Mouse (Mus musculus) heart, embryonic 16.5 days (tissue): ENCODE measurements around the gene Rnf130. TPM values are rescaled to one million over a fixed set of nuclear protein-coding genes. Genes with fewer than 3 reads are reported as not detected.

Source experiments
- ATAC-seq: fragments of 200-750 bp; cut with Nextera tagmentation; replicated peaks from 2 replicates; pipeline ENCODE4 v1.8.0; 2017; ENCODE audit warnings: moderate number of reproducible peaks; ENCODE audit not compliant: insufficient read depth, low FRiP score; ENCODE audit errors: extremely low read depth
- H3K27ac ChIP-seq: fragments of 300-500 bp; sonication (generic); 2 replicates; pipeline ENCODE4 v1.5.1; 2014; ENCODE audit warnings: mild to moderate bottlenecking, low read length, control low read depth, moderate library complexity
- H3K27me3 ChIP-seq: fragments of 300-500 bp; sonication (generic); 2 replicates; pipeline ENCODE4 v1.6.1; 2014; ENCODE audit warnings: low read length, mixed read lengths; ENCODE audit not compliant: control insufficient read depth, insufficient read depth
- H3K36me3 ChIP-seq: fragments of 300-500 bp; sonication (generic); 2 replicates; pipeline ENCODE4 v1.6.1; 2014; ENCODE audit not compliant: control insufficient read depth, insufficient read depth
- H3K4me1 ChIP-seq: fragments of 300-500 bp; sonication (generic); 2 replicates; pipeline ENCODE4 v1.6.1; 2014; ENCODE audit warnings: low read length, mixed read lengths; ENCODE audit not compliant: control insufficient read depth, insufficient read depth
- H3K4me2 ChIP-seq: fragments of 300-500 bp; sonication (generic); 2 replicates; pipeline ENCODE4 v1.6.1; 2014; ENCODE audit warnings: low read depth, mild to moderate bottlenecking, control low read depth, low read length
- H3K4me3 ChIP-seq: fragments of 300-500 bp; sonication (generic); 2 replicates; pipeline ENCODE4 v1.5.1; 2014; ENCODE audit warnings: mild to moderate bottlenecking, control low read depth, low read length
- H3K9ac ChIP-seq: fragments of 300-500 bp; sonication (generic); 2 replicates; pipeline ENCODE4 v1.6.1; 2014; ENCODE audit warnings: low read length, control low read depth
- H3K9me3 ChIP-seq: fragments of 300-500 bp; sonication (generic); replicated peaks from 2 replicates; pipeline ENCODE4 v1.6.1; 2016; ENCODE audit warnings: low read length; ENCODE audit not compliant: control insufficient read depth
- WGBS: fragments of 180-500 bp; shearing (Covaris S2); extraction: QIAGEN DNeasy Blood & Tissue Kit; methylation state at CpG from one replicate; pipeline ENCODE4 v1.1.7; 2014; 5-methylcytosine and 5-hydroxymethylcytosine counted together
- polyA plus RNA-seq: library from polyadenylated mRNA; unstranded; fragments of >200 nt; fragmentation: Nextera tagmentation; extraction: Ambion mirVana; gene quantifications from 2 replicates; pipeline ENCODE4 v1.2.1, GENCODE M21; 2015

Rnf130 gene
- polyA plus RNA-seq, 1 experiment from 2014 or later, result 31.8 TPM

GRCm38 (mm10) chr11:49985009-49985408 is 40.1 kb upstream of the Rnf130 start:
- 85% methylated on average over 4 of the region's 4 CpGs for WGBS
- Histone ChIP-seq H3K4me3 (no peak overlapping the region), H3K4me1 (peaks cover 11% of the 10 kb centered on the region), H3K4me2 (no peak overlapping the region), H3K9ac (no peak overlapping the region), H3K27ac (no peak overlapping the region), H3K9me3 (no peaks in the 10 kb centered on the region), H3K36me3 (no peaks in the 10 kb centered on the region), H3K27me3 (no peaks in the 10 kb centered on the region)
- no peak for ATAC-seq

DNA sequence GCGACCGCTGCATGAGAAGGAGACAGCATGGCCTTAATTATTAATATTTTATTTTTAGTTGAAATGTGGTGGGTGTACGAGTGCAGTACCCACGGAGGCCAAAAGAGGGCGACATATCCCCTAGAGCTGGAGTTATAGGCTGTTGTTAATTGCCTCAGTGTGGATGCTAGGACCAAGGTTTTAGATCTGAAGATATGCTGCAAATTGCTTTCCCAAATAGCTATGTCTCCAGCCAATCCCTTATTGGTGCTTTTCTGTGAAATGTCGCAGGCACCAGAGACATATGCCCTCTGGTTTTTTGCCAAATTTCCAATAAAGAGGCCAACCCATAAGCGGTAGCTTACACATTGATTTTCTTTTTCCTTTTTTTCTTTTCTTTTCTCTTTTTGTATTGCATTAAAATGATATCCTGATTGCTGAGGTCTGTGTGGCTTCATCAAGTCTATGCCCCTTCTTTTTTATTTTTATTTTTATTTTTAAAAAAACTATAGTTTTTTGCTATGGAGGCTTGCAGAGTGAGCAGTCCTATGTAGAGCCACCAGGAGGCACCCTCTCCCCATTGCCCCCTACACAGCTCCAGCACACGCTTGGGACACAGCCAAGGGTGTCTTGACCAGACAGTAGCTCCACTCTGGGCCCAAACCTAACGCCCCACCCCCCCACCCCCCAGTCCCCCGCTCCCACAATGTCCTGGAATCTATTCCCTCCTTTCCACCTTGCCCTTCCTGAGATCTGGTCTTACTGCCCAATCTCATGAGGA is 38.7 kb upstream of the Rnf130 start:
- no peak overlapping the region for H3K9ac ChIP-seq
- H3K4me3 ChIP-seq, result no peak overlapping the region
- no peaks in the 10 kb centered on the region for H3K27me3 ChIP-seq
- H3K27ac ChIP-seq, result no peak overlapping the region
- no peak overlapping the region for H3K4me2 ChIP-seq
- H3K9me3 ChIP-seq, result no peaks in the 10 kb centered on the region
- peaks cover 2% of the 10 kb centered on the region for H3K4me1 ChIP-seq
- ATAC-seq, result 0 out of 2 replicates have a peak, but pooled peaks have one; percentile 37
- whole genome bisulfite sequencing, result 22% methylated on average over 10 of the region's 10 CpGs
- no peaks in the 10 kb centered on the region for H3K36me3 ChIP-seq

- 62% methylated on average over 2 of the region's 2 CpGs for WGBS
- H3K4me1 ChIP-seq, result no peaks in the 10 kb centered on the region
- H3K9ac ChIP-seq, result no peak overlapping the region
- no peaks in the 10 kb centered on the region for H3K36me3 ChIP-seq
- no peak overlapping the region for H3K4me2 ChIP-seq
- no peaks in the 10 kb centered on the region for H3K27me3 ChIP-seq
- H3K4me3 ChIP-seq, result no peak overlapping the region
- no peak overlapping the region for H3K27ac ChIP-seq
- no peak for ATAC-seq
- no peaks in the 10 kb centered on the region for H3K9me3 ChIP-seq
Observed at GRCm38 (mm10) chr11:49994536-49994935, 30.6 kb upstream of the Rnf130 start.

- WGBS, result 58% methylated on average over 4 of the region's 4 CpGs
Observed at GRCm38 (mm10) chr11:49996398-49996797, 28.7 kb upstream of the Rnf130 start.

DNA sequence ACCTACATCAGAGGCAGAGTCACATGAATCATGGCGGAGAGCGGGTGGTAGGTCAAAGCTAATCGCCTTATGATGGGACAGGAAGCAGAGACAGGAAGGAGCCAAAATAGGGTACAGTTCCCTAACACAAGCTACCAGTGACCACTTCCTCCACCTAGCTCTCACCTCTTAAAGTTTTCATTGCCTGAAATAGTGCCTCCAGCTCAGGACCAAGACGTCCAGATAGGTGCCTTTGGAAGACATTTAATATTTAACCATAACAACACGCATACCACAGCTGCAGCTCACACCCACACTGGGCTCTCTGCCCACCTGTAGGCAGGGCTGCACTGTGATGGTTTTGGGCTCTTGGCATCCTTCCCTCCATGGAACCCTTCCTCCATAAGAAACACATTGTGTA is 27.8 kb upstream of the Rnf130 start:
- H3K4me3 ChIP-seq, result no peak overlapping the region
- H3K9ac ChIP-seq, result no peak overlapping the region
- H3K4me1 ChIP-seq, result no peaks in the 10 kb centered on the region
- ATAC-seq, result no peak
- H3K9me3 ChIP-seq, result no peaks in the 10 kb centered on the region
- no peaks in the 10 kb centered on the region for H3K27me3 ChIP-seq
- no peak overlapping the region for H3K27ac ChIP-seq
- H3K36me3 ChIP-seq, result no peaks in the 10 kb centered on the region
- no peak overlapping the region for H3K4me2 ChIP-seq
- WGBS, result 59% methylated on average over 5 of the region's 5 CpGs

More at GRCm38 (mm10) chr11:49996398-49996797, 28.7 kb upstream of the Rnf130 start:
- no peaks in the 10 kb centered on the region for H3K9me3 ChIP-seq
- no peaks in the 10 kb centered on the region for H3K36me3 ChIP-seq
- ATAC-seq, result no peak
- H3K27ac ChIP-seq, result no peak overlapping the region
- no peak overlapping the region for H3K4me3 ChIP-seq
- no peaks in the 10 kb centered on the region for H3K4me1 ChIP-seq
- H3K9ac ChIP-seq, result no peak overlapping the region
- no peaks in the 10 kb centered on the region for H3K27me3 ChIP-seq
- no peak overlapping the region for H3K4me2 ChIP-seq

DNA sequence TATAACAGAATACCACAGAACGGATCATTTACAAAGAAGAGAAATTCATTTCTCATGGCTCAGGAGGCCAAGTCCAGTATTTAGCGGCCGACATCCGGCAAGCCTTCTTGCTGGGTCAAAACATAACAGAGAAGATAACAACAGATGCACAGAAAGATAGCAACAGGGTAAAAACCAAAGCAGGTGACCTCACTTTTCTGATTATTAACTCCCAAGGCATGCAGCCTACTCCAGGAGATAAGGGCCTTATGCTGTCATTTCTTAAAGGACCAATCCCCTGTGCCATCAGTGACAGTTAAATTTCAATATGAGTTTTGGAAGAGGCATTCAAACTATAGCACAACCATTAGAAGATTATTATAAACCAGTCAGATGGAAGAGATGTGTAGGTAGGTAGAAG is 22.3 kb upstream of the Rnf130 start:
- Histone ChIP-seq H3K9ac (no peak overlapping the region), H3K4me1 (no peaks in the 10 kb centered on the region), H3K4me2 (no peak overlapping the region), H3K36me3 (no peaks in the 10 kb centered on the region), H3K27ac (no peak overlapping the region), H3K4me3 (no peak overlapping the region), H3K27me3 (no peaks in the 10 kb centered on the region), H3K9me3 (no peaks in the 10 kb centered on the region)
- WGBS, result 79% methylated on average over 4 of the region's 4 CpGs
- ATAC-seq, result no peak

DNA sequence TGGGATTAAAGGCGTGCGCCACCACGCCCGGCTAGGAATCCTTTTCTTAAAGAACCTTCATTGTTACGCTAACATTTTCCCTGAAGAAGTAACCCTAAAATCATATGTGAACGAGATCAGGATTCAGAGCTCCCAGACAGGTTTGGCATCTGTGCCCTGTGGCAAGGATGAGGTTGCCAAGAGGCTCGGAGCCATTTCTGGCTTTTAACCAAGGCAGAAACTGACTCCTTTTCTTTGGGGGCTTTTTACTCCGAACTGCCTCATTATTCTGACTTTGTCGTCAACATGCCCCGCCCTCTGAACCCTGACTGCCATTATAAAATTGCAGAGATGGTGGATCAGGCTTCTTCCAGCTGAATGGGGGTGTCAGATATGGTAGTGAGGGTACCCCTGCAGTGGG is 17.4 kb upstream of the Rnf130 start:
- 81% methylated on average over 10 of the region's 10 CpGs for WGBS
- H3K27ac ChIP-seq, result no peak overlapping the region
- no peak for ATAC-seq

GRCm38 (mm10) chr11:50008231-50008630 is 16.9 kb upstream of the Rnf130 start:
- H3K4me3 ChIP-seq, result no peak overlapping the region
- H3K27me3 ChIP-seq, result no peaks in the 10 kb centered on the region
- no peak overlapping the region for H3K4me2 ChIP-seq
- H3K9me3 ChIP-seq, result no peaks in the 10 kb centered on the region
- H3K4me1 ChIP-seq, result no peaks in the 10 kb centered on the region
- no peaks in the 10 kb centered on the region for H3K36me3 ChIP-seq
- WGBS, result 53% methylated on average over 5 of the region's 5 CpGs
- no peak overlapping the region for H3K27ac ChIP-seq
- no peak for ATAC-seq
- H3K9ac ChIP-seq, result no peak overlapping the region

More for the DNA sequence above, 17.4 kb upstream of the Rnf130 start:
- Histone ChIP-seq H3K9ac (no peak overlapping the region), H3K4me3 (no peak overlapping the region), H3K9me3 (no peaks in the 10 kb centered on the region), H3K4me1 (no peaks in the 10 kb centered on the region), H3K36me3 (no peaks in the 10 kb centered on the region), H3K4me2 (no peak overlapping the region), H3K27me3 (no peaks in the 10 kb centered on the region)

GRCm38 (mm10) chr11:50013016-50013415 is 12.1 kb upstream of the Rnf130 start:
- Histone ChIP-seq H3K9ac (no peak overlapping the region), H3K36me3 (no peaks in the 10 kb centered on the region), H3K4me2 (no peak overlapping the region), H3K4me3 (no peak overlapping the region), H3K4me1 (peaks cover 14% of the 10 kb centered on the region), H3K27ac (no peak overlapping the region), H3K9me3 (no peaks in the 10 kb centered on the region), H3K27me3 (no peaks in the 10 kb centered on the region)
- WGBS, result 75% methylated on average over 6 of the region's 6 CpGs
- ATAC-seq, result no peak
